Mouse (Mus musculus) midbrain, embryonic 12.5 days (tissue): ENCODE measurements around the gene Dusp8. TPM values are rescaled to one million over a fixed set of nuclear protein-coding genes. Genes with fewer than 3 reads are reported as not detected.

ENCODE experiments used
- ATAC-seq: fragments of 200-750 bp; cut with Nextera tagmentation; 2 replicates; pipeline ENCODE4 v1.8.0; 2017; ENCODE audit warnings: low read depth, moderate TSS enrichment, moderate library complexity; ENCODE audit not compliant: low FRiP score
- H3K27ac ChIP-seq: fragments of 300-500 bp; sonication (generic); replicated peaks from 2 replicates; pipeline ENCODE4 v1.5.1; 2016; ENCODE audit warnings: mild to moderate bottlenecking
- H3K27me3 ChIP-seq: fragments of 300-500 bp; sonication (generic); 2 replicates; pipeline ENCODE4 v1.6.1; 2016; ENCODE audit warnings: mild to moderate bottlenecking
- H3K36me3 ChIP-seq: fragments of 300-500 bp; sonication (generic); 2 replicates; pipeline ENCODE4 v1.6.1; 2016
- H3K4me1 ChIP-seq: fragments of 300-500 bp; sonication (generic); 2 replicates; pipeline ENCODE4 v1.6.1; 2016
- H3K4me2 ChIP-seq: fragments of 300-500 bp; sonication (generic); replicated peaks from 2 replicates; pipeline ENCODE4 v1.6.1; 2016; ENCODE audit warnings: mild to moderate bottlenecking, moderate library complexity
- H3K4me3 ChIP-seq: fragments of 300-500 bp; sonication (generic); 2 replicates; pipeline ENCODE4 v1.5.1; 2016; ENCODE audit warnings: mild to moderate bottlenecking
- H3K9ac ChIP-seq: fragments of 300-500 bp; sonication (generic); replicated peaks from 2 replicates; pipeline ENCODE4 v1.6.1; 2016; ENCODE audit warnings: mild to moderate bottlenecking, moderate library complexity
- H3K9me3 ChIP-seq: fragments of 300-500 bp; sonication (generic); 2 replicates; pipeline ENCODE4 v1.6.1; 2016; ENCODE audit warnings: mild to moderate bottlenecking
- WGBS: fragments of 180-500 bp; shearing (Covaris S2); methylation state at CpG from one replicate; pipeline ENCODE4 v1.1.7; 2016; 5-methylcytosine and 5-hydroxymethylcytosine counted together
- polyA plus RNA-seq: library from polyadenylated mRNA; unstranded; fragments of >200 nt; fragmentation: Nextera tagmentation; extraction: Ambion mirVana; gene quantifications from 2 replicates; pipeline ENCODE4 v1.2.1, GENCODE M21; 2016

Dusp8 gene
- polyA plus RNA-seq, 1 experiment from 2014 or later, result 41.5 TPM

DNA sequence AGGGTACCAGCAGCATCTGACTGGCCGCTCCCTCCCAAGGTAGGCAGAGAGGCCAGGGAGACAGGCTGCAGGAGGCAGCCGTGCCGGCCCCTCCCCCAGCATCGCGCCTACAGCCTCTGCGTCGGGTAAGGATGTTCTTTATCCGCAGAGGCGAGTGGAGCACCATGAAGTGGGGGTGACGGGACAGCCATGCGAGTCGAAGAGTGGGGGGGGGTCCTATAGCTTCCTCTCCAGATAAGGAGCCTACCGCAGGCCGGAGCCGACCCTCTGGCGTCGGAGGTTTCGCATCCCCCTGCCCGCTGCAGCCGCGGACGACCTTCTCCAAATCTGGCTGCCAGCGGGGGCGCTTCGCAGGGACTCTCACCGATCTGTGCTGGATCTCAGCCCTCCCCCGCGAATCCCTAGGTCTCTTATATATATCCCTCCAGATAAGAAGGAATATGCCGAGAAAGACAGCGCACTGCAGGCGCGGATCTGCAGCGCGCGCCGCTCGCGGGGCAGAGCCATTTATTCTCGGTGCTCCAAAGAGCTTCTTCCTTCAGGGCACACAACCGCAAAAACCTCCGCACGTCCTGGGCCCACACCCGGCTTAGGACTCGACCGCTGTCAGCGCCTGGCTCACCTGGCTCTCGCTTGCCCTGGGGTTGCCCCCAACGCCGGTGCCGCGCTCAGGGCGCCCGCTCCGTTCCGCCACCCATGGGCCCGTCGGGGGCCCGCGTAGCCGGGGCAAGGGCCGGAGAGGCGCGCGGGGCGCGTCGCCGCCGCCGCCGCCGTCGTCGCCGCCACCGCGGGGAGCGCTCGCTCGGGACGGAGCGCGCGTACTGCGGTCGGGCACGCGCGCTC lies 1.1 kb downstream of the Dusp8 start:
- peaks cover 55% of the 10 kb centered on the region for H3K4me1 ChIP-seq
- H3K4me2 ChIP-seq, result peak overlapping the region; percentile 84
- H3K36me3 ChIP-seq, result no peaks in the 10 kb centered on the region
- peak overlapping the region; percentile 92 for H3K27ac ChIP-seq
- peaks cover 37% of the 10 kb centered on the region for H3K27me3 ChIP-seq
- peak overlapping the region; percentile 88 for H3K4me3 ChIP-seq
- peak overlapping the region; percentile 93 for H3K9ac ChIP-seq
- peak; percentile 42 for ATAC-seq
- WGBS, result under 1% methylated on average over 88 of the region's 89 CpGs
- no peaks in the 10 kb centered on the region for H3K9me3 ChIP-seq

DNA sequence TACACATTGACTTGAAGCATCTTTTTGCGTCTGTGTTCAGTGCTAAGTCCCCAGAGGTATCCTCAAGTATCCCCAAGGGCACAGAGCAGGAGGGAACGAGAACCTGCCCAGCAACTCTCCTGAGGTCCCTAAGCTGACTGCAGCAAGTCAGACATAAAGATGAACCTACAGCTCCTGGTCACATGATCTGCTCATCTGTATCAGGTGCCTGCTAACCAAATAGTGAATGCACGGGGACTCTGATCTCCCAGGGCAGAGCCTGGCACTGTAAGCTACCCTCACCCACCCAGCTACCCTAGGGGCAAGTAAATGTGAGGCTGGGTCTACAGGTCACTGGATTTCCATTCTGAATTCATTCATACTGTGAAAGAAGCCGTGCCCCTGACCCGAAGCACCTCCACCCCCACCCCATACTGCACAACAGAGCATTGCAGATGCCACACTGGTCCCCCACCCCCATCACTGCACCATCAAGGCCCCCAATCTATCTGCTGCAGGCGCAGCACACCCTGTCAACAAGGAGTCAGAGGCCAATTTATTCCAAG lies 1.9 kb downstream of the Dusp8 start:
- no peak for ATAC-seq
- Histone ChIP-seq H3K4me1 (peaks cover 62% of the 10 kb centered on the region), H3K4me3 (peak overlapping the region; percentile 88), H3K9me3 (no peaks in the 10 kb centered on the region), H3K36me3 (no peaks in the 10 kb centered on the region), H3K27me3 (peaks cover 35% of the 10 kb centered on the region), H3K27ac (peak overlapping the region; percentile 92), H3K4me2 (peak overlapping the region; percentile 84), H3K9ac (peak overlapping the region; percentile 93)
- WGBS, result 21% methylated on average over 6 of the region's 6 CpGs

DNA sequence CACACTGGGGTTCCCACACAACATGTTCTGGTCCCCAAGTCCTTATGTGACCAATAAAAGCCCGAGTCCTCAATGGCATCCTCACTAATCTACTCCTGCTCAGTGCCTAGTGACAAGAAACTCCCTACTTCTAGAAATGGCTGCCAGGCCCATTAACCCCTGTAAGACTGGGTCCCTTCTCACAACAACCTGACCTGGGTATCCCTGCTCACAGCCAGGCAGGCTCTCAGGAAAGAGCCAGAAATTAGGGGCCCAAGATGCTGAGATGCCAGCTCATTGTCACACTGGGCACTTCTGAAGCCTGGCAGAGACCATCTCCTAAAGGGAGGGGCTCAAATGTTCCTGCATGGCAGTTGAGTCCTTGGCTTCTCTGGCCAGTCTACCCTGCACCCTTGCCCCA lies 2.7 kb downstream of the Dusp8 start:
- H3K4me1 ChIP-seq, result peaks cover 70% of the 10 kb centered on the region
- no peaks in the 10 kb centered on the region for H3K9me3 ChIP-seq
- H3K27me3 ChIP-seq, result peaks cover 34% of the 10 kb centered on the region
- H3K27ac ChIP-seq, result peak overlapping the region; percentile 66
- peak overlapping the region; percentile 93 for H3K9ac ChIP-seq
- ATAC-seq, result no peak
- peak overlapping the region; percentile 88 for H3K4me3 ChIP-seq
- H3K4me2 ChIP-seq, result peak overlapping the region; percentile 84
- H3K36me3 ChIP-seq, result 0 out of 2 replicates have a peak, but pooled peaks cover 4% of the 10 kb centered on the region
- 63% methylated on average over 1 of the region's 1 CpGs for WGBS

DNA sequence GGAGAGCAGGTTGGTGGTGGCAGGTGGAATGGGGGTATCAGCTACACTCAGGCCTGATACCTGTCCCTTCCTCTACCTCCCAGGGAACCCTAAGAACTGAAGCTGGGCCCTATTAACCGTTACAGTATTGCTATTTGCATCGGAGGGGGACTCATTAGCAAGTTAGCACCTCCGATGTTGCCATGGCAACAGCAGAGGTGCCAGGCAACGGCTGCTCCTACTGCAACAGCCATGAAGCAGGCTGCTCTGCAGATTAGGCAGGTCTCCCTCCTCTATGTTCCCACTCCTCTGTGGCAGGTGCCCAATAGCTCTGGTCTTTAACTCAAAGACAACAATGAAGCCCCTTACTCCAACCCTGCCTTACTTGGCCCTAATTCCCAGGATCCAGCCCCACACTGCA lies 3.8 kb downstream of the Dusp8 start:
- H3K36me3 ChIP-seq, result peaks cover 15% of the 10 kb centered on the region; the same call in 1 of the 2 replicates
- H3K27ac ChIP-seq, result peak overlapping the region; percentile 66
- 12% methylated on average over 4 of the region's 4 CpGs for WGBS
- peak overlapping the region; percentile 84 for H3K4me2 ChIP-seq
- peaks cover 24% of the 10 kb centered on the region for H3K27me3 ChIP-seq
- H3K9ac ChIP-seq, result peak overlapping the region; percentile 93
- H3K4me3 ChIP-seq, result peak overlapping the region; percentile 88
- no peaks in the 10 kb centered on the region for H3K9me3 ChIP-seq
- ATAC-seq, result no peak
- H3K4me1 ChIP-seq, result peaks cover 68% of the 10 kb centered on the region

DNA sequence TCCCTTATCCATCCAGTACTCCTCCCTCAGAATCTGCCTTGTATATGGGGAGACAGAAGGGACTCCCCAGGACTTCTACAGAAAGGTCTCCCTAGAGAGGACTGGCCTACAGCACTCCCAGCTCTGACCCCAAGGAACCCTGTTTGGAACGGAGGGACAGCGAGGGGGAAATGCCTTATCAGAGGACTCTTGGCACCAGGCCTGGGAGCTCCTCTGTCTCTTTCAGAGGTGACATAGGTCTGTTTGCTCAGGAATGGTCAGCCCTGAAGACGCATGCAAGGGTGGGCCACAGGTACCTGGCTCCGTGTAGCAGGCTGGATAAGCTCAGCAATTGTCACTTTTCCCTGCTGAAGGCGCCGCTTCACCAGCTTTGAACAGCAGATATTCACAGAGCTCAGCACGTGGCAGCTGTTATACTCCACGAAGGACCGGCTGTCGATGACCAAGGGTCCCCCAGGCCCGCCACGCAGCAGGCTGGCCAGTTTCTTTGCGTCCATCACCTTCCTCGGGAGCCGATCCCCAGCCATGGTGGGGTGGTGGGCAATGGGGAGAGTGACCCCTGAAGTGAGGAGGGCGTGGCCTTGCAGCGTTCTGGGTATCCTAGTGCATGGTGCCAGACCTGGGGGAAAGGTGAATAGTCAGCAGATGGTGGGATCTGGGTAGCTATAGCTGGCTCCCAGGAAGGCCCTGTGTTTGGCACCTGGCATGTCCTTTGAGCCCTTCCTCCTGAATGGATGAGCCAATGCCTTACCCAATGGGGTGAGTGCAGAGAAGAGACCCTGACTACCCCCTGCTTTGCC lies 5.8 kb downstream of the Dusp8 start:
- Histone ChIP-seq H3K27me3 (peaks cover 22% of the 10 kb centered on the region), H3K9ac (peak overlapping the region; percentile 40; the same call in 1 of the 2 replicates)
- 51% methylated on average over 17 of the region's 17 CpGs for WGBS

DNA sequence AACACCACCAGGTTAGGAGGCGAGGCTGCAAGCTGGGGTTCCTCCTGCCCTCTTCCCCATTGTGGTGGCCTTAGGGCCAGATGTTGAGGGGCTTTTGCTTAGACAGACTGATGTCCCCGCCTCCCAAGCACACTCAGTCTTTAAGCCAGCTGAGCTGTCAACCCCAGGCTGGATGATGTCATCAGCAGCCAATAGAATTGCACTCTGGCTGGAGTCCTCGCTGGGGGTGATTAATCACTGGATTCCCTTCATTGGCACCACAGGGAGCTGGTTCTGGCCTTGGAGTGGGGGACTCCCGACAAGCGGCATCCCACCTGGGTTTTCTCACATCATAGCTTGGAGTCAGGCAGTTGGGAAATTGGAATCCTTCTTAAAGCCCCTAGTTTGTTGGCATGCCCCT lies 6.8 kb downstream of the Dusp8 start:
- under 1% methylated on average over 5 of the region's 5 CpGs for WGBS
- Histone ChIP-seq H3K9me3 (no peaks in the 10 kb centered on the region), H3K27ac (peak overlapping the region; percentile 82), H3K4me2 (peak overlapping the region; percentile 27), H3K4me1 (peaks cover 71% of the 10 kb centered on the region), H3K36me3 (peaks cover 45% of the 10 kb centered on the region), H3K9ac (peak overlapping the region; percentile 40; the same call in 1 of the 2 replicates), H3K4me3 (no peak overlapping the region), H3K27me3 (peaks cover 28% of the 10 kb centered on the region)
- ATAC-seq, result peak; percentile 79

More for the DNA sequence above, 5.8 kb downstream of the Dusp8 start:
- ATAC-seq, result no peak
- peak overlapping the region; percentile 27 for H3K4me2 ChIP-seq
- no peaks in the 10 kb centered on the region for H3K9me3 ChIP-seq
- no peak overlapping the region for H3K4me3 ChIP-seq
- peaks cover 35% of the 10 kb centered on the region for H3K36me3 ChIP-seq
- peaks cover 67% of the 10 kb centered on the region for H3K4me1 ChIP-seq
- H3K27ac ChIP-seq, result peak overlapping the region; percentile 82

DNA sequence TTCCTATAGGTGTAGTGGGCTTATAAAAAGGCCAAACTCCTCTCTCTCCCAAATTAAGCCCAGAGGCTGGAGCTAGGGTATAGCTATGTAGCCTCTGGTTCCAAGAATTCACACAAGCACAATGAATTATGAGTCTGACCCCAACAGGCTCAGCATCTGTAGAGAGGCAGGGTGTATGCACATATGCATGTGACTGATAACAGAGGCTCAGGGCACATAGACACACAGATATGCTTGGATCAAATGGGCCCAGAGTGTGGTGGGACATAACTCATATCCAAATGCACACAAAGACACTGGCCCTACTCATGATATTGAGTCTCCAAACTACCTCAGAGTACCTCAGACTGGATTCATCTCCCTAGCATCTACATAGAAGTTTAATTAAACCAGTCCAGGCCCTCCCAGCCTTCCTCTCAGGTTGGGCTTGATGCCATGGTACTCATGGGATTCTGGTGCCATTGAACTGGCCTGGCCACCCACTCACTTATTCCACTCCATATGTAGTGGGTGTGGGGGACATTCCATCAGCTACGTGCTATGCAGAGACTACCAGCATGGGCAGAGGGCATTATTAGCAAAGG lies 8.5 kb downstream of the Dusp8 start:
- H3K36me3 ChIP-seq, result peaks cover 61% of the 10 kb centered on the region
- no peak overlapping the region for H3K4me3 ChIP-seq
- H3K4me1 ChIP-seq, result peaks cover 59% of the 10 kb centered on the region
- H3K27ac ChIP-seq, result no peak overlapping the region
- H3K9me3 ChIP-seq, result no peaks in the 10 kb centered on the region
- WGBS, result 92% methylated on average over 1 of the region's 1 CpGs
- no peak overlapping the region for H3K9ac ChIP-seq
- peaks cover 32% of the 10 kb centered on the region for H3K27me3 ChIP-seq
- no peak for ATAC-seq
- H3K4me2 ChIP-seq, result no peak overlapping the region

DNA sequence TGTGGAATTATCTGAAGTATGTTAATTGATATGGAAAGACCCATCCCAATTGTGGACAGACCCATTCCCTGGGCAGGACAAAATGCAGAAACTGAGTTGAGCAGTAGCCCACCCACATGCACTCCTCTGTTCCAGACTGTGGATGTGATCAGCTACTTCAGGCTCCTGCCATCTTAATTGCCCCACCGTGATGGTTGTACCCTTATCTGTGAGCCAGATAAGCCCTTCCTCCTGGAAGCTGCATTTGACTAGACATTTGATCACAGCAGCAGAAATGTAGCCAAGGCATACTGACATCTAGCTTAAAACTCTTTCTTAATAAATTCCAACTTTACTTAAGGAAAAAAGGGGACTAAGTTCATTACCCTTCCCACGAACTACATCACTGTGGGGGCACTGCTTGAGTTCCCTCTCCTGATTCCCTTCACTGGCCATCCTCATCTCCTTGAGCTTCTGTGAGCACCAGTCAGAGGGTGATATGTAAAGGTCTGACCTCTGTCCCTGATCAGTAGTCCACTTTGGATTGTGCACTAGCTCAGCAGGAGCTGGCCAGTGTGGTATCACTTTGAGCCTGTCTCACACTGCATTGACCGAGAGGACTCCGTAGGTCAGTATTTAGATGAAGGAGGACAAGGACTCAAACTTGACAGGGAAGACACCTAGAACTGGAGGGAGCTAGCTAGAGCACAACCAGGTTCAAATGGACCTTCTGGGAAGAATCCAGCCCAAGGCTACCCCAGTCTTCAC lies 9.3 kb downstream of the Dusp8 start:
- WGBS, result 86% methylated on average over 4 of the region's 4 CpGs
- H3K36me3 ChIP-seq, result peaks cover 69% of the 10 kb centered on the region
- no peak for ATAC-seq

DNA sequence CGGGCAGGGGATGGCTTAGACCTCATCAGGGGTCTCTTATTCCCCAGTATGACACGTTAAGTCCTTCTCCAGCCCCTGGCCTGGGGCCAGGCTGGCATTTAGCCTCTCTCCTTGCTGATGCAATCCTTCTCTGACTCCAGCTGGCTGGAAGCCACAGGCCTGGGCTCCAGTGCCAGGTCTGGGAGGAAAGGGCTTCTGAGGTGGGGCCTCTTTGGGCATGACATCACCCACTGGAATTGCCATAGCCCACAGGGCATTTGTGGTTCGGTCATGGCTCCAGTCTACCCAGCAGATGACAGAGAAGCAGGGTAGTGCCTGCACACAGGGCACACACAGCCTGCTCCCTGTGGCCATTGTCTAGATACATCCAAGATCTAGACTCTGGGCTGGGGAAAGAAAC lies 10.8 kb downstream of the Dusp8 start:
- Histone ChIP-seq H3K27me3 (peaks cover 51% of the 10 kb centered on the region), H3K4me1 (peaks cover 39% of the 10 kb centered on the region), H3K27ac (no peak overlapping the region), H3K4me3 (no peak overlapping the region), H3K4me2 (no peak overlapping the region), H3K9me3 (no peaks in the 10 kb centered on the region), H3K36me3 (peaks cover 80% of the 10 kb centered on the region), H3K9ac (no peak overlapping the region; the same call in 1 of the 2 replicates)
- no peak for ATAC-seq
- 55% methylated on average over 3 of the region's 3 CpGs for WGBS

More for the DNA sequence above, 9.3 kb downstream of the Dusp8 start:
- no peaks in the 10 kb centered on the region for H3K9me3 ChIP-seq
- no peak overlapping the region for H3K27ac ChIP-seq
- no peak overlapping the region for H3K4me2 ChIP-seq
- peaks cover 40% of the 10 kb centered on the region for H3K27me3 ChIP-seq
- H3K4me1 ChIP-seq, result peaks cover 54% of the 10 kb centered on the region
- no peak overlapping the region for H3K9ac ChIP-seq
- H3K4me3 ChIP-seq, result no peak overlapping the region

DNA sequence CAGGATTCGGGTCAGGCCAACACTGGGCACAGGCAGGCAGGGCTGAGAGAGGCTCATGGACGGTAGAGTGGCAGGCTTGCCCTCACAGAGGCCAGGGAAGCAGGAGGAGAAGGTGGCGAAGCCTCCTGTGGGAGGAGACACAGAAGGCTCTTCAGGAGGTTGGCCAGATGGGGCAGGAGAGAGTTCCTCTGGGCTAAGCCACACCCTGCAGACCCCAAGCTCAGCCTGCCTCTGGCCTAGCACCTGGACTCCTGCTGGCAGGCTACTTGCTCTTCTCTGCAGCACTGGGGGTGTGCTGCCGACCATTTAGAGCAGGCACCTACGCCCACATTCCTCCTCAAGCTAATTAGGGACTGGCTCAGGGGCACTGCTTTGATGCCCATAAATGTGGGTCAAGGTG lies 11.2 kb downstream of the Dusp8 start:
- Histone ChIP-seq H3K27ac (no peak overlapping the region), H3K9ac (no peak overlapping the region; the same call in 1 of the 2 replicates), H3K4me3 (no peak overlapping the region), H3K36me3 (peaks cover 85% of the 10 kb centered on the region), H3K9me3 (no peaks in the 10 kb centered on the region), H3K4me1 (peaks cover 35% of the 10 kb centered on the region), H3K27me3 (peaks cover 51% of the 10 kb centered on the region), H3K4me2 (no peak overlapping the region)
- no peak for ATAC-seq
- 27% methylated on average over 5 of the region's 5 CpGs for WGBS
